Comparison of ENCODE assay signal across 24 mouse cellular contexts in genomic region chr12:112514897-112515296, GRCm38 (mm10). TPM values are rescaled to one million over a fixed set of nuclear protein-coding genes. Genes with fewer than 3 reads are reported as not detected.
DNase-seq lines count a peak whose midpoint lies in the region; ATAC-seq and TF ChIP-seq lines count a peak whose summit lies in the region.
"Had no signal": no experiment of that assay in that cellular context is flagged by ENCODE, and none has a peak within 500 bp of the region (broad histone marks: within the 10 kb centered on the region; RNA-seq: fewer than 3 reads in every experiment).

No protein-coding gene starts in this region.

- no peaks in the 10 kb centered on the region for H3K79me2 ChIP-seq in heart, adult 2 months (replicated peaks; ENCODE audit: control insufficient read depth, insufficient read depth, low read length)

- 51% methylated on average over 3 of the region's 3 CpGs for WGBS in heart, adult 2 months

- intact Hi-C loops in heart, adult 2 months (cut with DNase I) = no loop called here
- intact Hi-C loops in heart, postnatal 25 days (cut with DNase I) = no loop called here
- intact Hi-C loops in left cerebral cortex, adult 2 months (cut with DNase I) = no loop called here

- TF ChIP-seq POLR2A in heart, adult 2 months (IDR thresholded peaks at IDR 0.05; ENCODE audit: insufficient read depth, low read depth, low read length) = no peak

- H3K27me3 ChIP-seq in heart, adult 2 months (ENCODE audit: control insufficient read depth, insufficient read depth, low read length) = no peaks in the 10 kb centered on the region

- H3K27ac ChIP-seq in heart, adult 2 months = no peak overlapping the region
- no peak overlapping the region for H3K27ac ChIP-seq in left cerebral cortex, adult 2 months
- H3K27ac ChIP-seq: embryonic facial prominence, embryonic 10.5 days; hindbrain, embryonic 10.5 days; neural tube, embryonic 13.5 days had no signal

- no peak overlapping the region for H3K9ac ChIP-seq in heart, adult 2 months (ENCODE audit: low read depth, low read length)
- H3K9ac ChIP-seq: neural tube, embryonic 13.5 days had no signal

- ATAC-seq in erythroid progenitor cell, adult 5-6 weeks (replicated peaks; ENCODE audit: low FRiP score, poor library complexity, severe bottlenecking) = no peak
- ATAC-seq: inflammation-experienced regulatory T-cells, adult 6 months had no signal

- no peaks in the 10 kb centered on the region for H3K36me3 ChIP-seq in heart, adult 2 months (ENCODE audit: control insufficient read depth, insufficient read depth, low read length)
- H3K36me3 ChIP-seq: embryonic facial prominence, embryonic 10.5 days; hindbrain, embryonic 10.5 days; neural tube, embryonic 13.5 days had no signal

- TF ChIP-seq EP300 in heart, adult 2 months (IDR thresholded peaks at IDR 0.05; ENCODE audit: insufficient read depth, low read depth, low read length) = no peak

- DNase-seq in heart, adult 2 months = no peak
- DNase-seq in heart, postnatal 25 days (ENCODE audit: low spot score) = no peak
- no peak for DNase-seq in left cerebral cortex, adult 2 months (ENCODE audit: extremely low spot score in 1 of 2, low spot score in 2 of 2)
- no peak for DNase-seq in left cerebral cortex, adult 11 months (ENCODE audit: low spot score)
- peak; percentile 27 for DNase-seq in thymus, postnatal 4 days
- no peak for DNase-seq in thymus, postnatal 14 days
- DNase-seq: adrenal gland, postnatal 25 days; cerebellum, adult 11 months; cerebellum, adult 9-11 months; kidney, adult 9 months; kidney, postnatal 14 days; lung, postnatal 10 days; midbrain, embryonic 14.5 days had no signal

- TF ChIP-seq CTCF in heart, adult 2 months (IDR thresholded peaks at IDR 0.05) = 0 out of 2 replicates have a peak, but pooled peaks have one; percentile 11
- peak; percentile 37 for TF ChIP-seq CTCF in left cerebral cortex, adult 2 months (IDR thresholded peaks at IDR 0.05)

- H3K4me3 ChIP-seq in heart, adult 2 months = no peak overlapping the region
- H3K4me3 ChIP-seq in left cerebral cortex, adult 2 months = no peak overlapping the region
- H3K4me3 ChIP-seq: embryonic facial prominence, embryonic 10.5 days; hindbrain, embryonic 10.5 days; myocyte; neural tube, embryonic 13.5 days had no signal

- peaks cover 11% of the 10 kb centered on the region for H3K4me1 ChIP-seq in heart, adult 2 months (ENCODE audit: control insufficient read depth, insufficient read depth, low read length)

RNA-seq across cellular contexts. Expression of gene Tmem179, which starts 1.6 kb away (rescaled TPM):
- not detected for total RNA-seq in heart, adult 2 months (2021)
- 0.44 and 0.62 TPM in 2 replicates for polyA plus RNA-seq in heart, adult 2 months (2012; rRNA removed)
- not detected for total RNA-seq in heart, postnatal 25 days (2021)
- total RNA-seq in left cerebral cortex, adult 2 months (2021) = 100 to 1,000 TPM; 122 TPM
- not detected in 2 replicates for total RNA-seq in erythroid progenitor cell, adult 5-6 weeks (2015; ENCODE audit: low replicate concordance)
- total RNA-seq in erythroid progenitor cell, adult 5-6 weeks (2017; ENCODE audit: low replicate concordance) = not detected in 2 replicates
- total RNA-seq: gastrocnemius, adult 8-10 months; granulocyte monocyte progenitor cell, adult 5-6 weeks; megakaryocyte progenitor cell, adult 5-6 weeks had no signal
- polyA plus RNA-seq: inflammation-experienced regulatory T-cells, adult 6 months had no signal

RNA-seq across cellular contexts. Expression of gene A530016L24Rik, which starts 25.6 kb away (rescaled TPM):
- 10 to 100 TPM; 34.7 to 38.6 TPM for total RNA-seq in heart, adult 2 months (2021)
- 52.9 and 63.1 TPM in 2 replicates for polyA plus RNA-seq in heart, adult 2 months (2012; rRNA removed)
- 10 to 100 TPM; 24.6 to 26.9 TPM for total RNA-seq in heart, postnatal 25 days (2021)
- not detected for total RNA-seq in left cerebral cortex, adult 2 months (2021)
- total RNA-seq in erythroid progenitor cell, adult 5-6 weeks (2015; ENCODE audit: low replicate concordance) = not detected in 2 replicates
- total RNA-seq in erythroid progenitor cell, adult 5-6 weeks (2017; ENCODE audit: low replicate concordance) = not detected in 2 replicates
- total RNA-seq: granulocyte monocyte progenitor cell, adult 5-6 weeks; megakaryocyte progenitor cell, adult 5-6 weeks had no signal
- polyA plus RNA-seq: cortical plate, adult 2 months; embryonic facial prominence, embryonic 10.5 days; forebrain, embryonic 11.5 days; hindbrain, embryonic 10.5 days; inflammation-experienced regulatory T-cells, adult 6 months; midbrain, embryonic 14.5 days had no signal

Comparison
In these comparisons a context has a peak if more than half of its experiments do, and no peak if none do; other contexts are left out.
1. RNA of gene Tmem179, which starts 1.6 kb away (total RNA-seq): 122 TPM in left cerebral cortex, adult 2 months; not detected in heart, postnatal 25 days, not detected in heart, adult 2 months and not detected in erythroid progenitor cell, adult 5-6 weeks; every median in the first group is over 100 times any median in the second.
2. RNA of gene A530016L24Rik, which starts 25.6 kb away (total RNA-seq): 34.7 to 38.6 TPM in heart, adult 2 months and 24.6 to 26.9 TPM in heart, postnatal 25 days; not detected in left cerebral cortex, adult 2 months and not detected in erythroid progenitor cell, adult 5-6 weeks; every median in the first group is over 10 times any median in the second.